Mouse (Mus musculus) myocyte (in vitro differentiated cells): Measurements from ENCODE around the gene Gm20388.

ENCODE experiments used
- MYOG ChIP-seq, 3 experiments: IDR thresholded peaks; one replicate each; pipeline ENCODE4 v1.6.1; 2011; ENCODE audit warnings: control low read depth in 2 of 3, low read depth in 2 of 3, mild to moderate bottlenecking in 2 of 3; ENCODE audit not compliant: insufficient read length in 2 of 3, control insufficient read depth in 1 of 3, insufficient read depth in 1 of 3
- POLR2A ChIP-seq: IDR thresholded peaks from one replicate; pipeline ENCODE4 v1.6.1; 2011; ENCODE audit warnings: low read depth, mild to moderate bottlenecking, control low read depth, moderate library complexity; ENCODE audit not compliant: insufficient read length
- TCF12 ChIP-seq: IDR thresholded peaks from one replicate; pipeline ENCODE4 v1.6.1; 2011; ENCODE audit warnings: mild to moderate bottlenecking, control low read depth; ENCODE audit not compliant: poor library complexity, insufficient read depth, severe bottlenecking

GRCm38 (mm10) chr8:120382436-120383203 is 472.0 kb downstream of the Gm20388 start:
- TF ChIP-seq TCF12, result no peak
- TF ChIP-seq POLR2A, result no peak
- TF ChIP-seq MYOG (IDR thresholded peaks at IDR 0.05; ENCODE audit: control insufficient read depth in 1 of 3, insufficient read depth in 1 of 3, insufficient read length in 2 of 3, low read depth in 2 of 3), result peak in 1 of 3 experiments; percentile 62
